Mouse (Mus musculus): Measurements from ENCODE around the gene Arv1. TPM values are rescaled to one million over a fixed set of nuclear protein-coding genes. Genes with fewer than 3 reads are reported as not detected.

The Arv1 gene
- total and polyA plus RNA-seq, 3 experiments, result 11.9 to 24.1 TPM; not detected in 1

DNA sequence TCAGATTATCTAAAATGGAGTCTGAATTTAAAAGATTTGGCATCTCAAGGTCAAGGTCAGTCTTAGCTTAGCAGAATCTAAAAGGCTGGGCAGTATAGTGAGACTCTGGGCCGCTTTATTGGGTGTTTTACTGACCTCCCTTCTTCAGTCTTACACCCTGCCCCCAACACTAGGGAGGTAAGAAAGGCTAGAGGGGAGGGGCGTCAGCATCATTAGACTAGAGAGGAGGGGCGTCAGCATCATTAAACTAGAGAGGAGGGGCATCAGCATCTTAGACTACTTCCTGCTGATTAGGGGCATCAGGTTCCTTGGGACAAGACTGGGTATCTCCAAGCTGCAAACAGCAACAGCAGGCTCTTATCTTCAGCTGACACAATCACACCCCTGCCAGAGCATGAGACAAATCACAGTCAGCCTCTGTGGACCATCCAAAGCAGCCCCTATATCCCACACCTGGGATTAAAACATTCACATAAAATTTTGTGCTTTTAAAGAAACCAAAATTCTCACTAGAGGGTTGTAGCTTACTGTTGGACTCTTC, 13.5 kb downstream of the Arv1 start:
- Histone ChIP-seq H3K9me3 (replicated peaks; ENCODE audit: insufficient read depth, low read length) (no peaks in the 10 kb centered on the region), H3K27ac (ENCODE audit: control insufficient read depth, low read depth, low read length) (no peak overlapping the region), H3K36me3 (ENCODE audit: control insufficient read depth in 1 of 2, insufficient read depth in 2 of 2, low read length in 2 of 2) (peaks cover 0 to 2% of the 10 kb centered on the region in 2 experiments; a peak in 2 of 4 replicates), H3K4me3 (ENCODE audit: control insufficient read depth in 1 of 2, insufficient read depth in 1 of 2, low read depth in 2 of 2, low read length in 2 of 2) (no peak overlapping the region), H3K27me3 (ENCODE audit: control insufficient read depth in 1 of 2, insufficient read depth in 2 of 2, low read length in 2 of 2) (no peaks in the 10 kb centered on the region), H3K9ac (ENCODE audit: control insufficient read depth, low read depth, low read length, poor library complexity, severe bottlenecking) (no peak overlapping the region), H3K4me1 (ENCODE audit: control insufficient read depth in 1 of 2, insufficient read depth in 2 of 2, low read length in 2 of 2) (no peaks in the 10 kb centered on the region), H3K79me2 (ENCODE audit: control insufficient read depth, insufficient read depth, low read length, poor library complexity) (no peaks in the 10 kb centered on the region)
- TF ChIP-seq MYC (IDR thresholded peaks at IDR 0.05; ENCODE audit: low read depth, low read length), result no peak
- TF ChIP-seq BHLHE40 (IDR thresholded peaks at IDR 0.05; ENCODE audit: borderline replicate concordance, low read depth, low read length), result no peak
- TF ChIP-seq GATA1 (IDR thresholded peaks at IDR 0.05; ENCODE audit: low read depth, low read length), result peak; percentile 51; the same call in 1 of the 2 replicates
- no peak for TF ChIP-seq MAX (IDR thresholded peaks at IDR 0.05; ENCODE audit: low read length)
- no peak for TF ChIP-seq USF2 (IDR thresholded peaks at IDR 0.05; ENCODE audit: borderline replicate concordance in 1 of 2, insufficient read depth in 1 of 2, low read depth in 1 of 2, low read length in 2 of 2)
- no peak for TF ChIP-seq MXI1 (IDR thresholded peaks at IDR 0.05; ENCODE audit: low read depth, low read length)
- no peak for TF ChIP-seq MAFK (IDR thresholded peaks at IDR 0.05; ENCODE audit: borderline replicate concordance, low read depth, low read length)
- no peak for TF ChIP-seq SIN3A (IDR thresholded peaks at IDR 0.05; ENCODE audit: low read length)
- TF ChIP-seq ZKSCAN1 (IDR thresholded peaks at IDR 0.05; ENCODE audit: low read depth, low read length), result no peak
- TF ChIP-seq KAT2A (conservative IDR thresholded peaks at IDR 0.05; ENCODE audit: low read depth, low read length), result no peak
- TF ChIP-seq RCOR1 (IDR thresholded peaks at IDR 0.05; ENCODE audit: low read depth, low read length), result peak; percentile 74
- TF ChIP-seq MYB (IDR thresholded peaks at IDR 0.05; ENCODE audit: low read depth, low read length), result no peak
- DNase-seq (ENCODE audit: low read depth, low spot score), result no peak

DNA sequence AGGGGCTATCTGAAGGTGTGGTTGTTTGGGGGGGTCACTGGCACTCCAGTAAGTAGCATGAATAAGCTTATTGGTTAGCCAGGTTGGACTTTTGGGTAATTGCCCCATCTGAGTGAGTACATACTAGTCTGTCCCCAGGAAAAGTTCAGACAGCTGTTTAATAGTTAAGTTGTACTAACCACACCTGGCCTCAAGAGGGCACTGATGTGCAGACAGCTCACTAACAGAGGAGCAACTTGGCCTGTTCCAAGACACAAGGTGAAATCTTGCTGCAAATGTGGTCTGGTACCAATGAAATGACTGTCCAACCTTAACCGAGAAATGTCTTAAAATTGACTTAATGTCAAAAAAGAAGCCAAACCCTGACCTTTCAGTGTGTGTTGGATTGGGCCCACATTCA, 17.3 kb downstream of the Arv1 start:
- no peaks in the 10 kb centered on the region for H3K4me1 ChIP-seq (ENCODE audit: control insufficient read depth in 1 of 2, insufficient read depth in 2 of 2, low read length in 2 of 2)
- no peak overlapping the region for H3K9ac ChIP-seq (ENCODE audit: control insufficient read depth, low read depth, low read length, poor library complexity, severe bottlenecking)
- TF ChIP-seq POLR2AphosphoS2 (IDR thresholded peaks at IDR 0.05; ENCODE audit: low read length) (no peak), ETS1 (IDR thresholded peaks at IDR 0.05; ENCODE audit: low read depth, low read length) (no peak), POLR2AphosphoS5 (IDR thresholded peaks at IDR 0.05; ENCODE audit: borderline replicate concordance, low read depth, low read length) (no peak), GATA1 (IDR thresholded peaks at IDR 0.05; ENCODE audit: low read depth, low read length) (no peak), EP300 (IDR thresholded peaks at IDR 0.05; ENCODE audit: low read depth in 1 of 2, low read length in 2 of 2) (no peak), KAT2A (conservative IDR thresholded peaks at IDR 0.05; ENCODE audit: low read depth, low read length) (no peak), MYB (IDR thresholded peaks at IDR 0.05; ENCODE audit: low read depth, low read length) (no peak), GABPA (IDR thresholded peaks at IDR 0.05; ENCODE audit: low read depth, low read length) (no peak), RAD21 (IDR thresholded peaks at IDR 0.05; ENCODE audit: low read depth, low read length) (peak; percentile 41), TBP (IDR thresholded peaks at IDR 0.05; ENCODE audit: low read depth, low read length) (no peak), SIN3A (IDR thresholded peaks at IDR 0.05; ENCODE audit: low read length) (no peak), ZC3H11A (IDR thresholded peaks at IDR 0.05; ENCODE audit: low read depth, low read length) (peak; percentile 32; the same call in 1 of the 2 replicates), SMC3 (IDR thresholded peaks at IDR 0.05; ENCODE audit: low read depth, low read length) (peak; percentile 43; the same call in 1 of the 2 replicates), JUND (IDR thresholded peaks at IDR 0.05; ENCODE audit: low read depth, low read length) (no peak), CTCF (IDR thresholded peaks at IDR 0.05 in 2 of 3, conservative IDR thresholded peaks at IDR 0.05 in 1 of 3; ENCODE audit: control insufficient read depth in 1 of 3, insufficient read depth in 1 of 3, low read depth in 2 of 3, low read length in 3 of 3, poor library complexity in 1 of 3, severe bottlenecking in 1 of 3) (peak; percentile 41 to 73 (median 59)), CHD2 (IDR thresholded peaks at IDR 0.05; ENCODE audit: low read length) (no peak)
- H3K9me3 ChIP-seq (replicated peaks; ENCODE audit: insufficient read depth, low read length), result no peaks in the 10 kb centered on the region
- no peaks in the 10 kb centered on the region for H3K79me2 ChIP-seq (ENCODE audit: control insufficient read depth, insufficient read depth, low read length, poor library complexity)
- peak; percentile 26 for DNase-seq (ENCODE audit: low read depth, low spot score)
- H3K27me3 ChIP-seq (ENCODE audit: control insufficient read depth in 1 of 2, insufficient read depth in 2 of 2, low read length in 2 of 2), result no peaks in the 10 kb centered on the region
- no peak overlapping the region for H3K4me3 ChIP-seq (ENCODE audit: control insufficient read depth in 1 of 2, insufficient read depth in 1 of 2, low read depth in 2 of 2, low read length in 2 of 2)
- no peaks in the 10 kb centered on the region; a peak in 1 of 4 replicates for H3K36me3 ChIP-seq (ENCODE audit: control insufficient read depth in 1 of 2, insufficient read depth in 2 of 2, low read length in 2 of 2)
- H3K27ac ChIP-seq (ENCODE audit: control insufficient read depth, low read depth, low read length), result no peak overlapping the region

All from MEL (cell line).